Mouse (Mus musculus): ENCODE measurements around the gene Tnfsf10. TPM values are rescaled to one million over a fixed set of nuclear protein-coding genes. Genes with fewer than 3 reads are reported as not detected.

Gene Tnfsf10
- polyA plus RNA-seq, 1 experiment = 12.8 TPM

DNA sequence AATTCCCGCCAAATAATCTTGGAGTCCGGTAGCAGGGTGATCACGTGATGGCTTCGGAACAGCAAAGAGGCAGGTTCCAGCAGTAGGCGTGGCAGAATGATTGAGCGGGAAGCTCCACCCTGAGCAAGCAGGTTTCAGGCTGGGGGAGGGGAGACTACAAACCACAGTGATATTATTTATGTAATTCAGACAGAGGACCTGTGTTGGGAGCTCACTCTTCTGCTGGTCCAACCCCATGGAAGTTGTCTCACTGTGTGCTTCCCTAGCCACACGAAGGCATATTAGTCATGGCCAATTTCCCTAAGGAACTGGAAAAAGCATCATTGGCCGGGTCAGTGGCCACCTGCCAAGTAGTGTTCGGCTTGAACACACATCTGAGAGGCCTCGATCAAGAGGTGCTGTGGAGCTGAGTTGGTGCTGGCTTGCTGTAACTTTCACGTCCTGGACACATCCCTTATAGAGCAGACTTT, 36.5 kb upstream of the Tnfsf10 start:
- WGBS = 7% methylated on average over 11 of the region's 11 CpGs
- Histone ChIP-seq H3K27ac (ENCODE audit: insufficient read depth, low read depth, low read length) (peak overlapping the region; percentile 96), H3K27me3 (replicated peaks; ENCODE audit: control insufficient read depth, insufficient read depth, low read length) (no peaks in the 10 kb centered on the region), H3K36me3 (ENCODE audit: control insufficient read depth, insufficient read depth, low read length) (no peaks in the 10 kb centered on the region), H3K4me1 (ENCODE audit: control insufficient read depth, insufficient read depth, low read length) (peaks cover 27% of the 10 kb centered on the region), H3K4me3 (ENCODE audit: insufficient read depth, low read depth, low read length) (no peak overlapping the region)
- peak; percentile 94 for DNase-seq
- no peak for TF ChIP-seq POLR2A (IDR thresholded peaks at IDR 0.05; ENCODE audit: low read depth, low read length)
- TF ChIP-seq CTCF (conservative IDR thresholded peaks at IDR 0.05; ENCODE audit: insufficient read depth, insufficient read length, low read depth, low read length) = no peak

DNA sequence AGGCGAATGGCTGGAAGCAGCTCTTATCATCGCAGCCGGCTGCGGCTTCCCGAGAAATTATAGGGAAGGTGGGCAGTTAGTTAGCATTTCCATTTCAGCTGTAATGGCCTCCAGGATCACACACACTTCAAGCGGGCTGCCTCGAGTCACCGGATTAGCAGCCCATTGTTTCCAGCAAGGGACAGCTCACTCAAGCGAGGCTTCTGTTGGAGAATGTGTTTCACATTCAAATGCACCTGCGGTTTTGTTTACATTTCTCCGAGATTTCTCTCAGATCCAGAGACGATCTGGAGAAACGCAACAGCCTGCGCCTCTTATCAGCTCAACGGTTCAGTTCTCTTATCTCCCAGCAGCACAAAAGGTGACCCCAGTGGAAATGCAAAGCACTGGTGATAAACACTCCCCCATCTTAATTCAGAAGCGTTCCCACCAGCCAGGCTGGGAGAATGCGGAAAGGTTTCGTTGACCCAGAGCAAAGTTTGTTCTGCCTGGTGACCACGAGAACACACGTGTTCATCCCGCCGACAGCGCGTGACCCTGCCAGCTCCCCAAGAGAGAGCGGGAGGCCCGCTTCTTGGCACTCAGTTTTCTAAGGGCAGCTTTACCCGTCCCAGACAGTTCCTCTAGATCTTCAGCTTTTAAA, 33.6 kb upstream of the Tnfsf10 start:
- WGBS = 25% methylated on average over 27 of the region's 27 CpGs
- DNase-seq = peak; percentile 88
- H3K36me3 ChIP-seq (ENCODE audit: control insufficient read depth, insufficient read depth, low read length) = no peaks in the 10 kb centered on the region

GRCm38 (mm10) chr3:27283796-27284195, 33.0 kb upstream of the Tnfsf10 start:
- peak overlapping the region; percentile 92 for H3K27ac ChIP-seq (ENCODE audit: insufficient read depth, low read depth, low read length)
- H3K36me3 ChIP-seq (ENCODE audit: control insufficient read depth, insufficient read depth, low read length) = no peaks in the 10 kb centered on the region
- no peaks in the 10 kb centered on the region for H3K27me3 ChIP-seq (replicated peaks; ENCODE audit: control insufficient read depth, insufficient read depth, low read length)
- WGBS = 30% methylated on average over 7 of the region's 7 CpGs
- no peak overlapping the region for H3K4me3 ChIP-seq (ENCODE audit: insufficient read depth, low read depth, low read length)
- H3K4me1 ChIP-seq (ENCODE audit: control insufficient read depth, insufficient read depth, low read length) = peaks cover 30% of the 10 kb centered on the region
- peak; percentile 59 for DNase-seq
- no peak for TF ChIP-seq CTCF (conservative IDR thresholded peaks at IDR 0.05; ENCODE audit: insufficient read depth, insufficient read length, low read depth, low read length)
- TF ChIP-seq POLR2A (IDR thresholded peaks at IDR 0.05; ENCODE audit: low read depth, low read length) = no peak

More for the DNA sequence above, 33.6 kb upstream of the Tnfsf10 start:
- Histone ChIP-seq H3K4me1 (ENCODE audit: control insufficient read depth, insufficient read depth, low read length) (peaks cover 26% of the 10 kb centered on the region), H3K27ac (ENCODE audit: insufficient read depth, low read depth, low read length) (peak overlapping the region; percentile 92), H3K27me3 (replicated peaks; ENCODE audit: control insufficient read depth, insufficient read depth, low read length) (no peaks in the 10 kb centered on the region), H3K4me3 (ENCODE audit: insufficient read depth, low read depth, low read length) (no peak overlapping the region)
- TF ChIP-seq CTCF (conservative IDR thresholded peaks at IDR 0.05; ENCODE audit: insufficient read depth, insufficient read length, low read depth, low read length) (no peak), POLR2A (IDR thresholded peaks at IDR 0.05; ENCODE audit: low read depth, low read length) (no peak)

GRCm38 (mm10) chr3:27284227-27284626, 32.6 kb upstream of the Tnfsf10 start:
- TF ChIP-seq POLR2A (IDR thresholded peaks at IDR 0.05; ENCODE audit: low read depth, low read length) = no peak
- TF ChIP-seq CTCF (conservative IDR thresholded peaks at IDR 0.05; ENCODE audit: insufficient read depth, insufficient read length, low read depth, low read length) = peak; percentile 29; the same call in 1 of the 2 replicates
- 87% methylated on average over 5 of the region's 5 CpGs for WGBS
- Histone ChIP-seq H3K4me1 (ENCODE audit: control insufficient read depth, insufficient read depth, low read length) (peaks cover 28% of the 10 kb centered on the region), H3K27ac (ENCODE audit: insufficient read depth, low read depth, low read length) (peak overlapping the region; percentile 92; the same call in 1 of the 2 replicates), H3K4me3 (ENCODE audit: insufficient read depth, low read depth, low read length) (no peak overlapping the region), H3K27me3 (replicated peaks; ENCODE audit: control insufficient read depth, insufficient read depth, low read length) (no peaks in the 10 kb centered on the region), H3K36me3 (ENCODE audit: control insufficient read depth, insufficient read depth, low read length) (no peaks in the 10 kb centered on the region)
- peak; percentile 49 for DNase-seq

DNA sequence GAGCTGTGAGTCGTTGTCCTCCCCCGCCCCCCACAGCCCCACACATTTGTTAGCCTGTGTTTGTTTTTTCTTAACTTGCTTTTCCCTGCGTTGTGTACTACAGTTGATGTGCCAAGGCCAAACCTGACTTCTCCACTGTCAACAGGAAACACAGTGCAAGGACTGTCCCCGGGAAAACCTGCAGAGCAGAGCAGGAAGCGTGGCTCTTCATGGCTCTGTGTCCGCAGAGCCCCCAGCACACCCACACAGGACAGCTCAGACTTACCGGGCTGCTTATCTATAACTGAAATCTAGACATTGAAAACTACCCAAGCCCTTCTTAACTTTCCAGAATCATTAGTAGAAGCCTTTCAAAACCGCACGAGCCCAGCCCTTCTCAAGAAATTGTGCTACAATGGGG, 31.8 kb upstream of the Tnfsf10 start:
- no peak for TF ChIP-seq CTCF (conservative IDR thresholded peaks at IDR 0.05; ENCODE audit: insufficient read depth, insufficient read length, low read depth, low read length)
- H3K4me3 ChIP-seq (ENCODE audit: insufficient read depth, low read depth, low read length) = no peak overlapping the region
- no peaks in the 10 kb centered on the region for H3K36me3 ChIP-seq (ENCODE audit: control insufficient read depth, insufficient read depth, low read length)
- H3K27ac ChIP-seq (ENCODE audit: insufficient read depth, low read depth, low read length) = peak overlapping the region; percentile 79
- peaks cover 32% of the 10 kb centered on the region for H3K4me1 ChIP-seq (ENCODE audit: control insufficient read depth, insufficient read depth, low read length)
- 50% methylated on average over 9 of the region's 9 CpGs for WGBS
- H3K27me3 ChIP-seq (replicated peaks; ENCODE audit: control insufficient read depth, insufficient read depth, low read length) = no peaks in the 10 kb centered on the region
- DNase-seq = peak; percentile 75

DNA sequence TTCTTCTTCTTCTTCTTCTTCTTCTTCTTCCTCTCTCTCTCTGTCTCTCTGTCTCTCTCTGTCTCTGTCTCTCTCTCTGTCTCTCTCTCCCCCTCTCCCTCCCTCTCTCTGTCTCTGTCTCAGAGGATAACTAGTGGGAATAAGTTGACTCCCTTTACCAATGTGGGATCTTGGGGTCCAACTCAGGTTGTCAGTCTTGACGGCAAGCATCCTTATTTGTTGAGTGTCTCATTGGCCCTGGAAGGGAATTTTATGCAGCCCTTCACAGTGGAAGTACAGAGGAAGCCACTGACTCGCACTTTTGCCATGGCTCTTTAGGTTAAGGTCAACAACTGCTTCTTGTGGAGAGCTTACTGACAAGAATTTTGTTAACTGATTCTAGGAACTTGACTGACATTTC, 28.5 kb upstream of the Tnfsf10 start:
- Histone ChIP-seq H3K4me1 (ENCODE audit: control insufficient read depth, insufficient read depth, low read length) (peaks cover 12% of the 10 kb centered on the region), H3K4me3 (ENCODE audit: insufficient read depth, low read depth, low read length) (no peak overlapping the region), H3K27ac (ENCODE audit: insufficient read depth, low read depth, low read length) (peak overlapping the region; percentile 84), H3K36me3 (ENCODE audit: control insufficient read depth, insufficient read depth, low read length) (no peaks in the 10 kb centered on the region), H3K27me3 (replicated peaks; ENCODE audit: control insufficient read depth, insufficient read depth, low read length) (no peaks in the 10 kb centered on the region)
- TF ChIP-seq CTCF (conservative IDR thresholded peaks at IDR 0.05; ENCODE audit: insufficient read depth, insufficient read length, low read depth, low read length) (no peak), POLR2A (IDR thresholded peaks at IDR 0.05; ENCODE audit: low read depth, low read length) (no peak)
- 69% methylated on average over 2 of the region's 2 CpGs for WGBS
- no peak for DNase-seq

DNA sequence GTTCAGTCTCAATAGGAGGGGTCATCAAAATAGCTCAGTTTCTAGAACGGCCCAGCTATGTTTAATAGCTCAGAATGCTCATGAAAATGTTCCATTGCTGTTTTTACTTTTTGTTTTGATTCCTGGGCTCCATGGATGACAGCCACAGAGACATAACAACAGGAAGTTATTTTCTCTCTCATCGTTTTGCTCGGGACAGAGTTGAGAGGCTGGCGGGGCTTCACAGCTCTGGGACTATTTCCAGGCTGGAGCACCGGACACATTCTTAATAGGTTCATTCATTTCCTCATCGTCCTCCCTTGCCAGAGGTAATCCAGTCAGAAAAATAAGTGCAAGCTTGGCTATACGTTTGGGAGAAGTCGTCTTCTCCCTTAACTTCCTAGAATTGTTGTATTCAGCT, 27.9 kb upstream of the Tnfsf10 start:
- Histone ChIP-seq H3K27me3 (replicated peaks; ENCODE audit: control insufficient read depth, insufficient read depth, low read length) (no peaks in the 10 kb centered on the region), H3K27ac (ENCODE audit: insufficient read depth, low read depth, low read length) (peak overlapping the region; percentile 84), H3K36me3 (ENCODE audit: control insufficient read depth, insufficient read depth, low read length) (no peaks in the 10 kb centered on the region), H3K4me1 (ENCODE audit: control insufficient read depth, insufficient read depth, low read length) (peaks cover 10% of the 10 kb centered on the region), H3K4me3 (ENCODE audit: insufficient read depth, low read depth, low read length) (no peak overlapping the region)
- TF ChIP-seq CTCF (conservative IDR thresholded peaks at IDR 0.05; ENCODE audit: insufficient read depth, insufficient read length, low read depth, low read length) (no peak), POLR2A (IDR thresholded peaks at IDR 0.05; ENCODE audit: low read depth, low read length) (no peak)
- DNase-seq = peak; percentile 86
- 31% methylated on average over 8 of the region's 8 CpGs for WGBS

Data from kidney, adult 2 months (tissue).